Mouse (Mus musculus) brain, adult 2 months (tissue): ENCODE results near the gene Lztr1.
"Not testable (repeated sequence)": the region's sequence is repeated elsewhere in the genome, so short reads cannot be mapped to it uniquely, and the experiment has no call there.

Experiments
- DNase-seq: peaks from one replicate; pipeline ENCODE4 v3.0.0; 2011; ENCODE audit warnings: low read depth, low spot score

Gene Lztr1

DNA sequence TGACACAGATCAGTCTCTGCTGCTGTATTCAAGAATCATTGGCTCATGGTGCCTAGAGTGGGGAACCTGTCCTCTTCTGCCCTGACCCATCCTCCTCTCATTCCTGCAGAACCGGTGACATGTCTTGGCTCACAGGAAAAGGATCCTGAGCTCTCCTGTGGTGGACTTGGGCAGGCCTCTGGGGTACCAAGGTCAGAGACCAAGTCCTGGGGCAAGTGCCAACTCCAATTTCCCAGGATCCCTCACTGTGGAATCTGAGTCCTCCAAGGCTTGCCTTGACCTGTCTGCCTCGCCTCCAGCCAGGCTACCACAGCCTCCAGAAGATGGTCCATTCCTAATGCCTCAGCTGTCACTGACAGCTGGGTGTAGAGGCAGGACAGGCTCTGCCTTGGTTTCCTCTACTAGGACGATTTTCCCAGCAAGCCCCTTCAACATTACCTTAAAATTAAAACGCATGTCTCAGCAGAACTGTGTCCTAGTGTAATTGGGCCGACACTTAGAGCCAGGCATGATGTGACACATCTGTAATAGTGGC is 1.4 kb upstream of the Lztr1 start:
- DNase-seq = no peak

DNA sequence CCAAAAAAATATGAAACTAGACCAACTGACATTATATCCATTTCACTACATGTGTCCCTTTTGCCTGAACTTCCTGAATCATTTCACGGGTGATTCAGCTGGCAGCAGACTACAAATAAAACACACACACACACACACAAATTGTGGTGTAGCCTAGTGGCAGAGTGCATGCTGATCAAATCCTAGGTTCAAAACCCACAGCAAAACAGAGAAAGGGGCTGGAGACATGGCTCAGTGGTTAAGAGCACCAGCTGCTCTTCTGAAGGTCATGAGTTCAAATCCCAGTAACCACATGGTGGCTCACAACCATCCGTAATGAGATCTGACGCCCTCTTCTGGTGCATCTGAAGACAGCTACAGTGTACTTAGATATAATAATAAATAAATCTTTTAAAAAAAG is 457 bp upstream of the Lztr1 start:
- not testable (repeated sequence) for DNase-seq

DNA sequence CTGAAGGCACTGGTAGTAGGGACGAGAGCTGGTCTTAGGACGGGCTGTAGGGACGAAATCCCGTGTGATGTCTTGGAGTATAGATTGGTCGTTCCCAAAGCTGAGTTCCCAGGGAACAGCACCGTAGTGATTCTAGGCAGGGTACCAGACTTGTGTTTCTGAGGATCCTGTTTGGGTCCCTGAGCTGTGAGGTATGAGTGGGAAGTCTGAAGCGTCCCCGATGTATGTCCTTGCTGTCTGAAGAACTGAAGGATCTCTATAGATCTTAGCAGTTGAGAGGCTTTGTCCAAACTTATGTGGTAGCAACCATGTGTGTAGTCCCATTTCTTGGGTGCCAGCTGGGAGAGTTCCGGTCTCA is 731 bp downstream of the Lztr1 start:
- no peak for DNase-seq

DNA sequence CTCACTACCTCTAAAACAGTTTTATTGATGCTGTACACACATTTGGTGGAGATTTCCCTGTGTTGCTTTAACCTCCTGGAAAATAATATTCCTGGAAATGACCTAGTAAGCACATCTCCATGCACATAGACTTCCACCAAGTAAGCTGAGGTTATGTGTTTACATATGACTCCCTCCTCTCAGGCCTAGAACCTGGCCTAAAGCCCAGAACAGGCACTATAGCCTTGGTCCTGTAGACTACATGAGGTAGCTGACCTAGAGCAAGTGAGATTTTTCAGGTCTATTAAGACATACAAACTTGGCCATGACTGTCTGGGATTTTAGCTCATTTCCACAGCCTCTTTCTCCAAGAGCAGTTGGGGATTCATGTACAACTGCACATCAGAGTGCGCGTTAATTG is 1.7 kb downstream of the Lztr1 start:
- no peak for DNase-seq

DNA sequence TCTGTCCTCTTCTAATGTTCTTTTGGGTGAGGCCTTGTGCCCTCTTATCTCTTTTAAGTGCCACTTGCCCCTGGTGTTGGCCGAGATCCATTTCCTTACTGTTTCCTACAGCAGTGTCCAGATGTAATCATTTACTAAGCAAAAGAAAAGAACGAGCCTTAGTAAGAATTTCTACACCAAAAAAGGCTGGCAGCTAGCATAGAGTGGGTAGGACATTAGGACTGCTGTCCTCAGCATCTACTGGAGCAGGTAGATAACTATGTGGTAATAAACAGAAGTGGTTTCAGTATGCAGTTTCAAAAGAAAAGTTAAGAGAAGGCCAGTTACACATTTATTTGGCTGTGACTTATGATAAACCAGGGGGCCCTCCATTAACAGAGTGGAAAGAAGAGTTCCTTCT is 2.2 kb downstream of the Lztr1 start:
- DNase-seq = no peak

DNA sequence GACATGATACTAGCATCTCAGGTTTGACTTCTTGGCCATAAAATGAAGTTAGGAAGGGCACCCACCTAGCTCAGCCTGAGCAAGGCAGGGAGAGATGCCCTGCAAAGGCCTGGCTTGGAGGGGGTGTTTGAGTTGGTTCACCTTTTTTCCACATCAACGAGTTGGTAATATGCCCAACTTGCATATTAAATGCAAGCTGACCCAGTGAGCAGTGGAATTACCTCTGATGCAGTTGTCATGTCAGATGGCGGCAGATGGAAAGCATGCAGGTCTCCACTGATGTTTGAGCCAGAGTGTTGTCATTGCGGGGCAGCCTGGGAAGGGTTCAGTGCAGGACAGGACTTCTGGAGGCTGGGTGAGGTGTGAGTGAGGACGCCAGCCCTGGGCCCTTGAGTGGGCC is 2.9 kb downstream of the Lztr1 start:
- DNase-seq = no peak

DNA sequence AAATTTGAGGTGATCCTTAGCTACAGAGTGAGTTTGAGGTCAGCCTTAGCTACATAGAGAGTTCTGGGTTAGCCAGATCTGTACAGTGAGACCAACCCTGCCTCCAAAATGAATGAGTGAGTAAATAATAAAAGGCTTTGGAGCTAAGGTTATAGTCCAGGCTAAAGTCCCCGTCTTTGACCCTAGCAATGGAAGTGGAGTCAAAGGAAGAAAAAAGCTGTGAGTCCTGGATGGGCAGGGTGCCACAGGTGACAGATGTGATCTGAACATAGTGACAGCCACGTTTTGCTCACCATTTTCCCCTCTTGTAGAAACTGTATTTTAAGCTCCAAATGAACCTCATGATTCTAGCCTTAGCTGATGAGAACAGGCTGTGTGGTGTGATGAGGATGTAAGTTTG is 10.4 kb downstream of the Lztr1 start:
- no peak for DNase-seq

DNA sequence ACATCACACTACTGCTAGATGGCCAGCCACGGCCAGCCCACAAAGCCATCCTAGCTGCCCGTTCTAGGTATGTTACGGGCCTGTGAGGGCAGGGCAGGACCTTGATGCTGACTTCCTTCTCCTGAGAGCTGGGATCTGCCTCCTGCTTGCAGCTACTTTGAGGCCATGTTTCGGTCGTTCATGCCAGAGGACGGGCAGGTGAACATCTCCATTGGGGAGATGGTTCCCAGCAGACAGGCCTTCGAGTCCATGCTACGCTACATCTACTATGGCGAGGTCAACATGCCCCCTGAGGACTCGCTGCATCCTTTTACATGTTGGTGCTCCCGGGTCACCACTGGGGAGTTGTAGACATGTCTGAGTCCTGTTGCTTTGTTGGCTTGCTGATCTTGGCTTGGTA is 15.7 kb downstream of the Lztr1 start:
- no peak for DNase-seq

DNA sequence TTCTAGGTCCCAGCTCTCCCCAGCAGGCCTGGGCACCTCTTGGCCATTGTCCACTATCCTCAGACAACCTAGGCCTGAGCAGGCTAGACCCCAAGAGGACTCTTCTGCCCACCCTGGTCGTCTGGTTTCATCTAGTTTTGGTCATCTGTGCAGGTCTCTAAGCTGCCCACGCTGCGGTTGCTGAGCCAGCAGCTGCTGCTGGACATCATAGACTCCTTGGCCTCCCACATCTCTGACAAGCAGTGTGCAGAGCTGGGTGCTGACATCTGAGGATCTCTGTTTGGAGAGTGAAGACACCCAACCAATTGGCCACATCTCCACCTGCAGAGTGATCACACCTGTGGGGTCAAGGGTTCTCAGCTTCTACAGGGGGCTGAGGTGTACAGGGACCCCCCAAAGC is 17.0 kb downstream of the Lztr1 start:
- DNase-seq = no peak

DNA sequence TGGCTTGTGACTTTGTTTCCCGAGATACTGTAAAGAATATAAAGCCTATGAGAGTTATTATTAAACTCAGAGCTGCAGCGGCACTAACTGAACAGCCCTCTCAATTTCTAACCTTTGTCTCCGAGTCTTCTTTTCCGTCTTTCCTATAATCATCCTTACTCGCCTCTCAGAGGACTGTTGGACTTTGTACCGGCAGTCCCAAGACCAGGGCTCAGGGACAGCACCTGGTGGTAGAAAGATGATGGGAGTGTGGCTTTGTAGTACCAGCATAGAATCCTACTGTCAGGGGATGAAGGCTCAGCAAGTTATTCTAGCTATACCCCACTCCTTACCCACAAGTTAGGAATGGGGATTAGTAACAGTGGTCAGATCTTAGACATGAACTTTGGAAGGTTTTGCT is 17.7 kb downstream of the Lztr1 start:
- no peak for DNase-seq

DNA sequence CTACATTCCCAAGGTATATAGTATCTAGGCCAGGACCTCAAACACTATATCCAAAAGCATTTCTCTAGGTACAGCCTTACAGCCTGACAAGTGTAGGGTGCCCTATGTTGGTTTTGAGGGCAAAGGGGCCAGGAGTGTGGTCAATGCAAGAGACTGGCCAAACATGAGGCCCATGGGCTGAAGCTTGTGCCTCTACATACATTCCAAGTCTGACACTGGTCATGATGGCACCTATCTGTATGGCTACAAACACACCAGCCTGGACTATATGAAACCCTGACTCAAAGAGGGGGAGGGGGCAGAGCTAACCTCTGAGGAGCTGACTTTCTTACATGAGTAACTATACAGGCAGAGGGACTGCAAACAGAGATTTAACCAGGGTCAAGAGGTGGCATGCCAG is 19.1 kb downstream of the Lztr1 start:
- no peak for DNase-seq

DNA sequence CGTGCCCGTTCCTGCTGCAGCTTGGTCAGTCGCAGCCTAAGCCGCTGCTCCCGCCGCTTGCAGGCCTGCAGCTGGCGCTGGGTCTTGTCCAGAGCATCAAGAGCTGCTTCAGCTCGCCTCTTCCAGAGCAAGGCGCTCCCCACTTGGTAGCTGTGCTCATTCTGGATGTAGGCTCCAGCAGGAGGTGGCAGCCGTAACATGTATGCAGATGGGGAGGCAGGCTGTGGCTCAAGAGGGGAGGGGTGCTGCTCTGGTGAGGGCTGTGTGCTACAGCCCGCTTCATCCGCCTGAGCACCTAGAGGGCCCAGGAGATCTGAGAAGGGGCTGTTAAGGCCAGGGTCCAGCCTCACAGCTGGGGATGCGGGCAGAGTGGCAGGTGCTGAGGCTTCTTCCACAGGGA is 19.8 kb downstream of the Lztr1 start:
- DNase-seq = peak; percentile 43

DNA sequence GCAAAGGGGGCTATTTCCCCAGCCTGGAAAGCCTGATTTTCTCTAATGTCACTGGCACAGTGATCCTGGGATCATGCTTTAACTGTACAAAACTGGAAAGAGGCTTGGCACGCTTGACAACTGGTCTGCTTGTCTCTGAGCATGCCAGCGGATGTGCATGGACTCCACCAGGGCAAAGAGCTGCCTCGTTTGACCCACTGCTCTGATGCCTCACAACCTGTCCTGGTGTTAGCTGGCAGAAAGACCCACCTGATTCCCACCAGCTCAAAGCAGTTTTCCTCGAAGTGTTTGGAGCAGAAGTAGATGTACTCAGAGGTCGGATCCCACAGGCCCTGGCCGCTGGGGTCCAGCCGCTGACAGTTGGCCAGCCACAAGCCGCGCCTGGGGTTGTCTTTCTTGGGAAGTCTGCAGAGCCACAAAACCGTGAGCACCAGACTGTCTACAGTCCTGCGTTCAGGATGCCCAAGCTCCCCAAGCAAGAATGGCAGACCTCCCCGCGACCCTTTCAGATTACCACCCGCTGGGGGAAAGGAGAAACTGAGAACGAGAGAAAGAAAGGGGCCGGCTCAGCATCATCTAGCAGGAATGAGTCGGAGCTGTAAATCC is 21.6 kb downstream of the Lztr1 start:
- no peak for DNase-seq

DNA sequence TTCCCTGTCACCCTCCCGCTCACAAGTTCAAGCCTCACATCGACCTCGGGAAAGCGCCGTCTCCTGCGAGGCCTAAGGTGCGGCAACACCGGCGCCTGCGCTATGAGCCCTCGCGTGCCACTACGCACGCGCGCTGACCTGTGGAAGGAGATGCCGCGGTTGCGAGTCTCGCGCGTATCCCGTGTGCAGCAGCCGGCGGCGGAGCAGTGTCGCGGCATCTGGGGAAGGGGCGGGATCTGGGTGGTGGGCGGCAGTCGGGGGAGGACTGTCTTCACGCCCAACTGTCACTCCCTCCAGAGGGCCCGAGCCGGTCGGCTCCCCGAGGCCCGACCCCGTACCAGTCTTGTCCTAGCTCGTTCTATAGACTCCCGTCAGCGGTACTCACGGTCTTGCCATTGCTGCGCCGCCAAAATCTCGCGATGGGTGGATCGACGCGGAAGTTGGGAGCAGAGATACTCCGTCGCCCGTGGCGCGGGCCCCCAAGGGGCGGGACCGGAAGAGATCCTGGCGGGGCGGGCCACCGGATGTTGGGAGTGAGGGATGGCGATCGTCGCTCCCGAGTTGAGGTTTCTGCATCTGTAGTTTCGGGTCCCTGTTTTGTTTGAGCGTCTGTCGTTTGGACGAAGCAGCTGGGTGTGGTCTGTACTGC is 22.3 kb downstream of the Lztr1 start, which contains the start of gene Thap7:
Gene Thap7, minus strand, starts transcription at position 497 of the 649 bp plus-strand sequence.
- peak; percentile 99 for DNase-seq

DNA sequence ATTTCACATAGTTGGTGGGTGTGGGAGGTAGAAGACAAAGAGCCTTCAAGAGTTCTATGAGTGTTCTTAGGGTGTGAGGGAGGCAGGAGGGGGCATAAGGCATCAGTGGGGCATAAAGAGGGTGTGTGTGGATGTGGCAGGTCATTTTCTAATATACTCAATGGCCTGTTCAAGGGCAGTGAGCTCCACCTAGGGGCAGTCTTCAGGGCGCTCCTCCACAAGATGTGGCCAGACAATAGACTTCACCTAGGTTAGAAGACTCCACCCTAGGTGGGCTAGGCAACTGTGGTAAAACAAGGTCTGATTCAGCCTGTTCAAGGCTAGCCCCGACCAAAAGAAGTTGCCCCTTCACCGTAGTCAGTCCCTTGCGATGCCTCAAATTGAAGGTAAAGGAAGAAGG is 23.8 kb downstream of the Lztr1 start:
- DNase-seq = no peak

DNA sequence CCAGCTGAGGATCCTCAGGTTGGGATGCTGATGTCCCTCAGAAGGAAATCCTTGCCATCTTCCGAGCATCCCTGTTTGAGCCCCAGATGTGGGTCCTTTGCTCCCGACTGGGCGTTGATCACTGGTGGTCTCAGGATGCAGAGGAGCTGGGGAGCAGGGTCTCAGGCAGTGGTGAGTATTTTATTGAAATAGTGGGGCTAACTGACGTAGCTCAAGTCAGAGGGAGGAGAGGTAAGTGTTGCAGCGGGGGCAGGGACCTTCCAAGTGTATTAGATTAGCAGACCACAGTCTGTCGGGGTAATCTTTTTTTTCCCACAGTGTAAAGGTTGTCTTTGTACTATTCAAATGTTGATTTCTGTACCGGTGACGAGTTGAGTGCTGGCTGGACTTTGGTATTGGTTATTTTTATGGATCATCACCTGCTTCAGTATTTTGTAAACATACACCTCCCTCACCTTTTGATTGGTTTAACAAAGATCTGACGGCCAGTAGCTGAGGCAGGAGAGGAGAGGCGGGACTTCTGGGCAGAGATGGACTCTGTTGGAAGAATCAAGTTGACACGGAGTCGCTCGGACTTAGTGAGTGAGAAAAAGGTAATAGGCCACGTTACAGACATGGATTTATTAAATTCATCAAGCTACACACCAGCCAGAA is 24.3 kb downstream of the Lztr1 start:
- DNase-seq = no peak

DNA sequence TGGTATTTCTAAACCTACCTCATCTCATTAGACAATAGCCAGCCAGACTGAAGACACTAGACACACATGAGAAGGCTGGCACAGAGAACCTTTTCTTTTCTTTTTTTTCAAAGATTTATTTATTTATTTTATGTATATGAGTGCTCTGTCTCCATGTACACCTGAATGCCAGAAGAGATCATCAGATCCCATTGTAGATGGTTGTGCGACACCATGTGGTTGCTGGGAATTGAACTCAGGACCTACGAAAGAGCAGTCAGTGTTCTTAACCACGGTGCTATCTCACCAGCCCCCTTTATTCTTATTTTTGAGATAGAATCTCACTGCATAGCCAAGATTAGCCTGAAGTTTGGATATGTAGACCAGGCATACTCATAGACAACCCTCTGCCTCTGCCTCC is 28.1 kb downstream of the Lztr1 start:
- no peak for DNase-seq

DNA sequence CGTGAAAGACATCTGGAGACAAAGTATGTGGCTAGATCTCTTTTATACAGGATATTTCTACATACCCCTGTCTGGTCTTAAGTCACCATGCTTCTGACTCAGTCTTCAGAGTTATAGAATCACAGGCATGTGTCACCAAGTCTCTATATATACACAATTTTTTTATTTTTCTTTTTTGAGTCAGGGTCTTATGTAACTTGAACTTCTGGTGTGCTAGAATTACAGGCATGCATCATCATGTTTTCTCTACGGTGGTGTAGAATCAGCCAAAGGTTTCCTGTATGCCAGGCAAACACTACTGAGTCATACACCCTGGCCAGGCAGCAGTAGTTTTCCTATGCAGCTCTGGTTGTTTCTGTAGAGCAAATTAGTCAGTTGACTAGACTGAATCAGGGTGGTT is 34.1 kb downstream of the Lztr1 start:
- DNase-seq = peak; percentile 87

DNA sequence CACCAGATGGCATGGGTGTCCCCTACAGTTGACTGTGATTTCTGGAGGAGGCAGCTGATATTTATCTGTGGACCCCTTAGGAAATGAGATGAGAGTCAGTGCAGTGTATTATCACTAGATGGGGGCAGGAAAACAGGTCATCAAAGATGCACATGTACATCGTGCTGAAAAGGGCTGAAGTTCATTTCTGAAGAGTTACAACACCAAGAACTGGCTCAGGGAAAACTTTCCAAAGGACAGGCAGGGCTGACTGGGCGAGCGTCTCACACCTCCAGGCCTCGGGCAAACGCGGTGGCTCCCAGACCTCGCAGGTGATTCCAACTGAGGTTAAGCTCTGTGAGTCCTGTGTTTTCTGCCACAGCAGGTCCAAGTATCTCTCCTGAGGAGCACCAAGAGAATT is 44.3 kb downstream of the Lztr1 start:
- DNase-seq = no peak

DNA sequence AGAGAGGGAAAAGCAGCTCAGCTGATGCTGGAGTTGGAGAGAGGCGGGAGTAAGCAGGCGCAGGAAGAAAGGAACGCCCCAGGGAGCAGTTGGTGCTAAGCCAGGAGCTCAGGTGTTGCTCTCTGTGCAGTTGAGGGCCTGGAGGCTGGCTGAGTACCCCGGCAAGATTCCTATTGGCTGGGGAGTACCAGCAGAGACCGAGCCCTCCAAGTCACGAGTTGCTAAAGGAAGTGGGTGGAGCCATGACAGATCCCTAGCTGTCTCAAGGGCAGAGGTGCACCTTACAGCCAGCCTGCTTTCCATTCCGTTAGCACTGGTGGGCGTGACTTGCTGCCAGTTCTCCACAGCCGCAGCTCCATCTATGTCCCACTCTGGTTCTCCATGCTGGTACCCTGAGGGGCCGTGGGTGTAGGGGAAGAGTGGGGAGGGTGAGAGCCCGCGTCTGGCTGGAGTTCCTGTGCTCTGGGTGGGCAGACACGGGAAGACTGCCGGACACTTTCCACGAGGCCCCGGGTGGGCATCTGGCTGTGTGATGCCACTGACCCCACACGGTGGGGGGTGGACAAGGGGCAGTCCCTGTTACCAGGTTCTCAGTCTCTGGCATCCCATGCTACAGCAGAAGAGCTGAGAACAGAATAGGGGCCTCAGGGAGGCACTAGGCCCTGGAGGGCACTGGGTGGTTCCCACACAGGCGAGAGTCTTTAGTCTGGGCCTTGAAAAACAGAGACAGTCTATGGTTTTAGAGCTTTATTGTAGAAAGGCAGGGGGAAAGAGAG is 45.6 kb downstream of the Lztr1 start:
- DNase-seq = peak; percentile 89

DNA sequence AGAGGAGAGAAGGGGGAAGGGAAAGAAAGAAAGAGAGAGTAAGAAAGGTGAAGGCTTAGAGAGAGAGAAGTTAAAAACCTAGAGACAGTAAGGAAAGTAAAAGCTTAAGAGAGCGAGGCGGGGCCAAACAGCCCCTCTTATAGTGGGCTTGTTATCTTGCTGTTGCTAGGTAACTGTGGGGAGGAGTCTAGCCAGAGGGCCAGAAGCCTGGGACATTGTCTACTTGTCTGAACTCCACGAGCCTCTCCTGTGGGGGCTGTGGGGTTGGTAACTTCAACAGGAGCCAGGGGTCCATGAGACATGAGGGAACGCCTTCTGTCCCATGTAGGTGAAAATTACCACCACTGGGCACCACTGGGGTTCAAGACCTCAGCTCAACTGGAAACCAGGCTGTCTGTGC is 46.2 kb downstream of the Lztr1 start:
- DNase-seq = not testable (repeated sequence)

DNA sequence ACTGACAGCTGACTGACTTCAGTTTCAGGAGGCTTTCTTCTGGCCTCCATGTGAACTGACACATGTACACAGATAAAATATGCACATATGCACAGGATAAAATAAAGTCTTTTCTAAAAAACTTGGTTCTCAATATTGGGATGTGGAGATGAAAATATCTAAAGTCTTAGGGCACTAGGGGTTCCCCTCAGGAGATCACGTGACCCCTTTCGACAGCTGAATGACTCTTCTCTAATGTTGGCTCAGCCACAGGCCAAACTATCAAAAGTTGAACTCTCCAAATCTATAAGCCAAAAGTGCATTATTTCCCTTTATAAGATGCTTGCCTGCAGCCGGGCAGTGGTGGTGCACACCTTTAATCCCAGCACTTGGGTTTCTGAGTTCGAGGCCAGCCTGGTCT is 47.7 kb downstream of the Lztr1 start:
- DNase-seq = no peak
